Mouse (Mus musculus) embryonic facial prominence, embryonic 11.5 days (tissue): ENCODE data around the gene Catsper4. TPM values are rescaled to one million over a fixed set of nuclear protein-coding genes. Genes with fewer than 3 reads are reported as not detected.
A peak's percentile ranks its signal among the peaks of the same experiment; 100 is the strongest.

ENCODE experiments used
- ATAC-seq: fragments of 200-750 bp; cut with Nextera tagmentation; replicated peaks from 2 replicates; pipeline ENCODE4 v1.8.0; 2017; ENCODE audit warnings: low read depth; ENCODE audit not compliant: insufficient number of reproducible peaks, low FRiP score, low TSS enrichment
- DNase-seq: peaks from one replicate; pipeline ENCODE4 v3.0.0-alpha.2; 2015; ENCODE audit warnings: low spot score
- H3K27ac ChIP-seq: fragments of 300-500 bp; sonication (generic); replicated peaks from 2 replicates; pipeline ENCODE4 v1.5.1; 2014; ENCODE audit warnings: mild to moderate bottlenecking, low read depth, low read length, control low read depth
- H3K27me3 ChIP-seq: fragments of 300-500 bp; sonication (generic); 2 replicates; pipeline ENCODE4 v1.6.1; 2014; ENCODE audit warnings: mild to moderate bottlenecking, low read length, moderate library complexity, mixed read lengths; ENCODE audit not compliant: control insufficient read depth, insufficient read depth
- H3K36me3 ChIP-seq: fragments of 300-500 bp; sonication (generic); replicated peaks from 2 replicates; pipeline ENCODE4 v1.6.1; 2014; ENCODE audit warnings: low read depth, mild to moderate bottlenecking, low read length, moderate library complexity, mixed read lengths; ENCODE audit not compliant: control insufficient read depth, insufficient read depth
- H3K4me1 ChIP-seq: fragments of 300-500 bp; sonication (generic); 2 replicates; pipeline ENCODE4 v1.6.1; 2014; ENCODE audit warnings: low read length, mixed read lengths; ENCODE audit not compliant: control insufficient read depth, insufficient read depth
- H3K4me2 ChIP-seq: fragments of 300-500 bp; sonication (generic); 2 replicates; pipeline ENCODE4 v1.6.1; 2014; ENCODE audit warnings: low read depth, mild to moderate bottlenecking, control low read depth, low read length, moderate library complexity
- H3K4me3 ChIP-seq: fragments of 300-500 bp; sonication (generic); 2 replicates; pipeline ENCODE4 v1.5.1; 2014; ENCODE audit warnings: low read depth, low read length, control low read depth
- H3K9ac ChIP-seq: fragments of 300-500 bp; sonication (generic); replicated peaks from 2 replicates; pipeline ENCODE4 v1.6.1; 2014; ENCODE audit warnings: mild to moderate bottlenecking, control low read depth, low read length
- H3K9me3 ChIP-seq: fragments of 300-500 bp; sonication (generic); replicated peaks from 2 replicates; pipeline ENCODE4 v1.6.1; 2016; ENCODE audit warnings: mild to moderate bottlenecking, low read length, inconsistent platforms, mixed read lengths; ENCODE audit not compliant: control insufficient read depth
- WGBS: fragments of 180-500 bp; shearing (Covaris S2); extraction: QIAGEN DNeasy Blood & Tissue Kit; methylation state at CpG from one replicate; pipeline ENCODE4 v1.1.7; 2014; 5-methylcytosine and 5-hydroxymethylcytosine counted together
- polyA plus RNA-seq: library from polyadenylated mRNA; unstranded; fragments of >200 nt; fragmentation: Nextera tagmentation; extraction: Ambion mirVana; gene quantifications from 2 replicates; pipeline ENCODE4 v1.2.1, GENCODE M21; 2014

Gene Catsper4
- polyA plus RNA-seq, 1 experiment from 2014 or later = 0.14 TPM

DNA sequence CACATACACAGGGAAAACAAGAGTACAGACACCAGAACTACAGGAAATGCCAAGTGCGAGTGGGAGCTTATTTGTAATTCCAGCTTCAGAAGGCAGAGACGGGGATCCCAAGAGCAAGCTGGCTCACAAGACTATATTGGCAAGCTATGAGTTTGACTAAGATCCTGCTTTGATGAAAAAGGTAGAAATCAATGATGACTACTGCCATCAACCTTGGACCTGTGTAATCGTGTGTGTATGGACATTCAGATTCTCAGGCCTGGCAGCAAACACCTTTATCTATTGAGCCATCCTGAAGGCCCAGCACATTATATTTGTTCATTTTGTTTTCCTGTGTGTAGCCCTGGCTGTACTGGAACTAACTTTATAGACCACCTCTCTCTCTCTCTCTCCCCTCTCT is 43.5 kb downstream of the Catsper4 start:
- Histone ChIP-seq H3K9me3 (no peaks in the 10 kb centered on the region), H3K27me3 (no peaks in the 10 kb centered on the region), H3K27ac (no peak overlapping the region), H3K4me1 (no peaks in the 10 kb centered on the region), H3K4me2 (no peak overlapping the region), H3K4me3 (no peak overlapping the region), H3K36me3 (no peaks in the 10 kb centered on the region), H3K9ac (no peak overlapping the region)
- ATAC-seq (no peak), DNase-seq (no peak)
- 91% methylated on average over 3 of the region's 3 CpGs for WGBS

GRCm38 (mm10) chr4:134181825-134182224 is 45.4 kb downstream of the Catsper4 start:
- H3K9ac ChIP-seq = no peak overlapping the region
- no peaks in the 10 kb centered on the region for H3K36me3 ChIP-seq
- DNase-seq = no peak

DNA sequence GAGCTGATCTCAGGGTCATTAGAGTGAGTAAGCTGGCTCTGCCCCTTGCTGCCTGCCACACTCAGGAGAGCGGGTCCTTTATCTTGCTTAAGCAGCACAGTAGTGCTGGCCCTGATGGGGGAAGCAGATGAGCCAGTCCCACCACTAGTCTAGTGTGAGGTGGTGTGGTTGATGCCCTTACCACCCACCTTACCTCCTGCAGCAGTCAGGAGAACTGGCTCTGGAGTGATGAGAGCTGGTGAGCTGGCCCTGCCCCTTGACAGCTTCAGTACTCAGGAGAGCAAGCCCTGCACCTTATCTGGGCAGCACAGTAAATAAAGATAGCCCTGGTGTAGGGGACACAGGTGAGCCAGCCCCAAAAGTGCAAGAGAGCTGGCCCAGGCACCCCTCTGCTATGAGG is 46.1 kb downstream of the Catsper4 start:
- Histone ChIP-seq H3K4me1 (no peaks in the 10 kb centered on the region), H3K9me3 (no peaks in the 10 kb centered on the region), H3K9ac (peak overlapping the region; percentile 3; the same call in 1 of the 2 replicates), H3K27ac (no peak overlapping the region), H3K4me3 (no peak overlapping the region), H3K36me3 (no peaks in the 10 kb centered on the region), H3K4me2 (no peak overlapping the region), H3K27me3 (no peaks in the 10 kb centered on the region)
- ATAC-seq (no peak), DNase-seq (no peak)
- WGBS = 100% methylated on average over 1 of the region's 1 CpGs

More at GRCm38 (mm10) chr4:134181825-134182224, 45.4 kb downstream of the Catsper4 start:
- no peak for ATAC-seq
- no peak overlapping the region for H3K4me2 ChIP-seq
- H3K27me3 ChIP-seq = no peaks in the 10 kb centered on the region
- H3K9me3 ChIP-seq = no peaks in the 10 kb centered on the region
- no peaks in the 10 kb centered on the region for H3K4me1 ChIP-seq
- no peak overlapping the region for H3K27ac ChIP-seq
- no peak overlapping the region for H3K4me3 ChIP-seq

DNA sequence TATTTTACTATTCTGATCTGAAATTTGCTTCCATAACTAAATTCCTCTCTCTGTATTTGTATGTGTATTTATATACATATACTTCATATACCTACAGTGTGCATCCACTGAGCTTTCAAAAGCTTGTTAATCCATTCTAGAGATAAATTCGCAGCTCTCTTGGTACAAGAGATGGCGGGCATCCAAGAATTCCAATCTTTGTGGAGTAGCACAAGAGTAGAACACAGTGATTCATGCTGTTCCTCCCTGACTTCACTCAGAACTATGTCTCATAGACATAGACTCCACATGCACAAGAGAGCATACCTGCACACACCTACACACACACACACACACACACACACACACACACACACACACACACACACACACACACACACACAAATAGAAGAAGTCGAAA is 54.8 kb downstream of the Catsper4 start:
- H3K4me1 ChIP-seq = no peaks in the 10 kb centered on the region
- no peaks in the 10 kb centered on the region for H3K9me3 ChIP-seq
- no peaks in the 10 kb centered on the region for H3K36me3 ChIP-seq
- H3K9ac ChIP-seq = no peak overlapping the region
- no peak overlapping the region for H3K4me2 ChIP-seq
- DNase-seq = no peak
- no peak overlapping the region for H3K27ac ChIP-seq
- 91% methylated on average over 3 of the region's 3 CpGs for WGBS
- H3K4me3 ChIP-seq = no peak overlapping the region
- no peak for ATAC-seq
- H3K27me3 ChIP-seq = no peaks in the 10 kb centered on the region

DNA sequence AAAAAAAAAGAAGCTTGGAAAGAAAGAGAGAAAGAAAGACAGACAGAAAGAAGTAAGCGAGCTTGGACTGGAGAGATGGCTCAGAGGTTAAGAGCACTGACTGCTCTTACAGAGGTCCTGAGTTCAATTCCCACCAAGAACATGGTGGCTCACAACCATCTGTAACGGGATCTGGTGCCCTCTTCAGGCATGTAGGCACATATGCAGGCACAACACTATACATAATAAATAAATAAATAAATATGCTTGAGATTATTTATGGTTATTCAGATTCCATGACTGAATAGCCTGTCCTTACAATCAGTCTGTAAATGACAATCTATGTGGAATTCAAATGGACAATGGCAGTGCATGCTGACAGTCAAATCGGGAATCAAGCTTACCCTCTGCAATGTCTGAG is 60.3 kb downstream of the Catsper4 start:
- H3K9me3 ChIP-seq = no peaks in the 10 kb centered on the region
- no peaks in the 10 kb centered on the region; the same call in 1 of the 2 replicates for H3K36me3 ChIP-seq

DNA sequence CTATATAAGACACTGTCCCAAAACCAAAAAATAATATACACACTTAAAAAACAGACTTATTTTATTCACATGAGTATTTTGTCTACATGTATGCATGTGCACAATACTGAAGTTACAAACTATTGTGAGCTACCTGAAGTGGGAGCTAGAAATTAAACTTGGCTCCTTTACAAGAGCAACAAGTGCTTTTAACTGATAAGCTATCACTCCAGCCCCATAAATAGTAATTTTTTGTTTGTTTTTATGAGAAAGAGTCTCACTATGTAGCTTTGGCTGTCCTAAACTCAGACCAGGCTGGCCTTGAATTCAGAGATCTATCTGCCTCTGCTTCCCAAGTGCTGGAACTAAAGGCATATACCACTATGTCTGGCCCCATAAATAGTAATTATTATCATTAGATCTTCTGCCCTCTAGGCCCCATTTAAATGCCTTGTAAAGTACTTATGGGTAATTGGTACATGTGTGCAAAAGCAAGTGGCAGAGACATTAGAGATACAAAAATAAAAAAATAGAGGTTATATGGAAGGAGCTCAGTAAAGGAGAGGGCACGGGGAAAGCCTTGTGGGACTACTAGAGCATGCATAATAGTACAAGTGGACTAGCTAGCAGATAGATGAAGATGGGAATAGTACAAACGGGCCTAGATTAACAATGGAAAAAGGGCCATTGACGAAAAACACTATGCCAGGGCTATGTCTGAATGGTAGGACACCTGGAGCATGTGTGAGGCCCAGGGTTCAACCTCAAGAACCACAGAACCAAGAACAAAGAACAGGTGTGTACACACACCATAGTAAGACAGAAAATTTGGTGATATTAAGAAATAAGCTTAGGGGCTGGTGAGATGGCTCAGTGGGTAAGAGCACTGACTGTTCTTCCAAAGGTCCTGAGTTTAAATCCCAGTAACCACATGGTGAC is 61.4 kb downstream of the Catsper4 start:
- H3K4me3 ChIP-seq = no peak overlapping the region
- DNase-seq (no peak), ATAC-seq (no peak)
- H3K9me3 ChIP-seq = no peaks in the 10 kb centered on the region
- H3K27ac ChIP-seq = no peak overlapping the region
- no peak overlapping the region for H3K9ac ChIP-seq
- WGBS = 93% methylated on average over 3 of the region's 3 CpGs
- H3K36me3 ChIP-seq = no peaks in the 10 kb centered on the region; the same call in 1 of the 2 replicates
- no peaks in the 10 kb centered on the region for H3K4me1 ChIP-seq
- no peaks in the 10 kb centered on the region for H3K27me3 ChIP-seq
- no peak overlapping the region for H3K4me2 ChIP-seq

More for the DNA sequence above, 60.3 kb downstream of the Catsper4 start:
- no peak overlapping the region for H3K4me3 ChIP-seq
- no peak overlapping the region for H3K9ac ChIP-seq
- no peak for DNase-seq
- WGBS = 95% methylated on average over 3 of the region's 3 CpGs
- ATAC-seq = no peak
- H3K27ac ChIP-seq = no peak overlapping the region
- H3K27me3 ChIP-seq = no peaks in the 10 kb centered on the region
- no peaks in the 10 kb centered on the region for H3K4me1 ChIP-seq
- no peak overlapping the region for H3K4me2 ChIP-seq

GRCm38 (mm10) chr4:134165024-134165423 is 62.2 kb downstream of the Catsper4 start:
- no peak overlapping the region for H3K4me2 ChIP-seq
- DNase-seq = no peak
- H3K4me3 ChIP-seq = no peak overlapping the region
- H3K4me1 ChIP-seq = no peaks in the 10 kb centered on the region
- H3K36me3 ChIP-seq = no peaks in the 10 kb centered on the region; the same call in 1 of the 2 replicates
- no peaks in the 10 kb centered on the region for H3K27me3 ChIP-seq
- no peaks in the 10 kb centered on the region for H3K9me3 ChIP-seq
- ATAC-seq = no peak
- H3K27ac ChIP-seq = no peak overlapping the region
- WGBS = 68% methylated on average over 6 of the region's 6 CpGs
- no peak overlapping the region for H3K9ac ChIP-seq

GRCm38 (mm10) chr4:134164591-134164990 is 62.6 kb downstream of the Catsper4 start:
- no peak for DNase-seq
- no peak overlapping the region for H3K27ac ChIP-seq
- H3K4me1 ChIP-seq = no peaks in the 10 kb centered on the region
- no peak for ATAC-seq
- no peak overlapping the region for H3K4me2 ChIP-seq
- H3K27me3 ChIP-seq = no peaks in the 10 kb centered on the region
- H3K9me3 ChIP-seq = no peaks in the 10 kb centered on the region
- no peaks in the 10 kb centered on the region; the same call in 1 of the 2 replicates for H3K36me3 ChIP-seq
- H3K4me3 ChIP-seq = no peak overlapping the region
- no peak overlapping the region for H3K9ac ChIP-seq
- WGBS = 86% methylated on average over 5 of the region's 6 CpGs
